Mouse (Mus musculus): Measurements from ENCODE around the gene Crb2. TPM values are rescaled to one million over a fixed set of nuclear protein-coding genes. Genes with fewer than 3 reads are reported as not detected.

Gene Crb2
- 0.11 TPM for polyA plus RNA-seq (2015; fragmentation: Illumina TruSeq; extraction: RNeasy Lipid Tissue Mini Kit (QIAGEN cat#74804); ENCODE audit: insufficient read depth, low replicate concordance)

DNA sequence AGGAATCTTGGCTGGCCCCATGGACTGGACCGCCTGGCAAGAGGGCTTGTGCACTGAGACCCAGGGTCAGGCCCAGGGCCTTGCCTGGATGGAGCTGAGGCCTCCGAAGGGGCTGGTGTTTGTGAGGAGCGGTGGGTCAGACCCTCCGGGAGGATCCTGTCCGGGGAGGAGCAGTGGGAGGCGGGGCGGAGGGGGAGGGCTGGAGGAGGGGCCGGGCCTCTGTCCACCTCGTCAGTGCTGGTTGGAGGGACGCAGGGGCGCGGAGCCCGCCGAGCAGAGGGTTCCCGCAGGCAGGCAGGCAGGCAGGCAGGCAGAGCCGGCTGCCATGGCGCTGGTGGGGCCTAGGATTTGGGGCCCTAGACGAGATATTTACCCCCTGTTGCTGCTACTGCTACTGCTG, at the start of gene Crb2:
Gene Crb2, plus strand, starts transcription at position 234 of the 400 bp plus-strand sequence.

Other genes with a start within 250 kb of the Crb2 start
- gene Strbp, start 72.4 kb upstream of the Crb2 start, polyA plus RNA-seq (2015; fragmentation: Illumina TruSeq; extraction: RNeasy Lipid Tissue Mini Kit (QIAGEN cat#74804); ENCODE audit: insufficient read depth, low replicate concordance) = 90.4 TPM